ENCODE assay signal across 16 mouse cellular contexts in the genomic region with DNA sequence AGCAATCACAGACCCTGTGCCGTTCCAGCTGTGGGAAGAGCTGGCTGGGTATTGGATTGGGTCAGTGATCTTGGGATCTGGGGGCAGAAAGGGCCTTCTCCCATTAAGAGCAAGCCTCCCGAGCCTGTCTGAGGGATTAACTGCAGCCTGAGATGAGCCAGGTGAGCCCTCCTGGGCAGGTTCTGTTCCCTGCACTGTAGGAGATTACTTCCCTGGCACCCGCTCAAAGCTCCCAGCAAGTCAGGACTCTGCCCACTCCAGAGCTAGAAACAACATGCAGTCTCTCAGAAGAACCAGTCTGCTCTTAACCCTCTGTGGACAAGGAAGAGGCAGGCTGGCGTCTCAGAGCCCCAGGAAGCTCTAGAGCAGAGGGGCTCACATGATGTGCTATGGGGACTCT.
"Had no signal": no experiment of that assay in that cellular context is flagged by ENCODE, and none has a peak within 500 bp of the region (broad histone marks: within the 10 kb centered on the region; RNA-seq: fewer than 3 reads in every experiment).

No protein-coding gene starts in this region.

- ATAC-seq: liver, postnatal 0 days; lung, postnatal 0 days; midbrain, embryonic 13.5 days; midbrain, embryonic 15.5 days had no signal

- H3K27me3 ChIP-seq: liver, embryonic 15.5 days; lung, embryonic 15.5 days; megakaryocyte, embryonic 14.5 days; neural tube, embryonic 12.5 days had no signal

- H3K4me1 ChIP-seq: liver, embryonic 15.5 days; lung, embryonic 15.5 days; megakaryocyte, embryonic 14.5 days; midbrain, embryonic 13.5 days; midbrain, embryonic 15.5 days; neural tube, embryonic 12.5 days had no signal

- H3K36me3 ChIP-seq: liver, embryonic 15.5 days; lung, embryonic 15.5 days; midbrain, embryonic 13.5 days; midbrain, embryonic 15.5 days; neural tube, embryonic 12.5 days had no signal

- H3K4me3 ChIP-seq: liver, embryonic 15.5 days; lung, embryonic 15.5 days; megakaryocyte, embryonic 14.5 days; midbrain, embryonic 13.5 days; midbrain, embryonic 15.5 days; neural tube, embryonic 12.5 days had no signal

- H3K9ac ChIP-seq: liver, embryonic 15.5 days; liver, postnatal 0 days; lung, embryonic 15.5 days; midbrain, embryonic 13.5 days; midbrain, embryonic 15.5 days; neural tube, embryonic 12.5 days had no signal

- DNase-seq: liver, postnatal 0 days; lung, adult 2 months; lung, postnatal 14 days; lung, postnatal 4 days; right cerebral cortex, postnatal 14 days; thymus, adult 2 months; thymus, postnatal 25 days; thymus, postnatal 4 days had no signal

- H3K9me3 ChIP-seq: liver, embryonic 15.5 days; midbrain, embryonic 13.5 days; midbrain, embryonic 15.5 days had no signal

- H3K27ac ChIP-seq: liver, embryonic 15.5 days; lung, embryonic 15.5 days; midbrain, embryonic 13.5 days; midbrain, embryonic 15.5 days; neural tube, embryonic 12.5 days had no signal

- H3K4me2 ChIP-seq: liver, embryonic 15.5 days; lung, embryonic 15.5 days; midbrain, embryonic 11.5 days; midbrain, embryonic 13.5 days; midbrain, embryonic 15.5 days; neural tube, embryonic 12.5 days had no signal
